In genomic region chr15:84639451-84640136, GRCm38 (mm10) we compare ENCODE assay signal across 8 mouse cellular contexts. TPM values are rescaled to one million over a fixed set of nuclear protein-coding genes. Genes with fewer than 3 reads are reported as not detected.
DNase-seq lines count a peak whose midpoint lies in the region; TF ChIP-seq lines count a peak whose summit lies in the region.

No protein-coding gene starts in this region.

- peaks cover 32% of the 10 kb centered on the region for H3K4me1 ChIP-seq in kidney, adult 2 months (ENCODE audit: control insufficient read depth, insufficient read depth, low read length)
- H3K4me1 ChIP-seq in lung, adult 2 months (ENCODE audit: control insufficient read depth, insufficient read depth, low read length) = peaks cover 4% of the 10 kb centered on the region; the same call in 1 of the 2 replicates

- DNase-seq in cerebellum, adult 9-11 months = peak; percentile 28
- DNase-seq in cerebellum, adult 8-10 months = no peak
- DNase-seq in MN1 (ENCODE audit: low spot score) = peak; percentile 51
- DNase-seq in gastrocnemius, postnatal 25 days = peak; percentile 85
- DNase-seq in kidney, adult 2 months = peak; percentile 93
- no peak for DNase-seq in lung, adult 2 months
- peak; percentile 65 for DNase-seq in yolk sac, embryonic 10.5 days (ENCODE audit: low spot score)
- DNase-seq in spleen, postnatal 4 days (ENCODE audit: low spot score in 2 of 2) = no peak

- WGBS in kidney, adult 2 months = 23% methylated on average over 6 of the region's 6 CpGs
- 50% methylated on average over 6 of the region's 6 CpGs for WGBS in lung, adult 2 months

- H3K27me3 ChIP-seq in kidney, adult 2 months (replicated peaks; ENCODE audit: control insufficient read depth, insufficient read depth, low read length) = no peaks in the 10 kb centered on the region

- peak overlapping the region; percentile 88 for H3K27ac ChIP-seq in kidney, adult 2 months (ENCODE audit: insufficient read depth, low read depth, low read length)

- no peaks in the 10 kb centered on the region for H3K36me3 ChIP-seq in kidney, adult 2 months (ENCODE audit: control insufficient read depth, insufficient read depth, low read length)

- no peak for TF ChIP-seq POLR2A in kidney, adult 2 months (IDR thresholded peaks at IDR 0.05; ENCODE audit: low read depth, low read length)
- 0 out of 2 replicates have a peak, but pooled peaks have one; percentile 2 for TF ChIP-seq POLR2A in lung, adult 2 months (IDR thresholded peaks at IDR 0.05; ENCODE audit: borderline replicate concordance, extremely low read depth, low read depth, low read length)

- no peak for TF ChIP-seq CTCF in kidney, adult 2 months (conservative IDR thresholded peaks at IDR 0.05; ENCODE audit: insufficient read depth, insufficient read length, low read depth, low read length)
- TF ChIP-seq CTCF in lung, adult 2 months (IDR thresholded peaks at IDR 0.05; ENCODE audit: insufficient read depth, low read length) = no peak

- no peak overlapping the region for H3K4me3 ChIP-seq in kidney, adult 2 months (ENCODE audit: insufficient read depth, low read depth, low read length)
- H3K4me3 ChIP-seq in lung, adult 2 months (replicated peaks; ENCODE audit: extremely low read depth, low read depth, low read length) = no peak overlapping the region

RNA-seq across cellular contexts. Expression of gene Prr5, which starts 29.8 kb away (rescaled TPM):
- 1 to 10 TPM; 3.9 to 4.1 TPM for total RNA-seq in gastrocnemius, postnatal 25 days (2021)
- polyA plus RNA-seq in kidney, adult 2 months (2012; rRNA removed) = 63.6 and 68.4 TPM in 2 replicates
- polyA plus RNA-seq in lung, adult 2 months (2012; rRNA removed) = 12.9 and 14.1 TPM in 2 replicates

Comparison
In these comparisons a context has a peak if more than half of its experiments do, and no peak if none do; other contexts are left out.
1. DNase-seq: peak in cerebellum, adult 9-11 months (single experiment), MN1 (single experiment), gastrocnemius, postnatal 25 days (single experiment), kidney, adult 2 months (single experiment) and yolk sac, embryonic 10.5 days (single experiment); none in cerebellum, adult 8-10 months (single experiment), lung, adult 2 months (single experiment) and spleen, postnatal 4 days (0 of 2).